Mouse (Mus musculus): ENCODE measurements around the gene Sf3a1. TPM values are rescaled to one million over a fixed set of nuclear protein-coding genes. Genes with fewer than 3 reads are reported as not detected.

Gene Sf3a1
- polyA plus RNA-seq, 1 experiment from 2014 or later, result 43.1 TPM

DNA sequence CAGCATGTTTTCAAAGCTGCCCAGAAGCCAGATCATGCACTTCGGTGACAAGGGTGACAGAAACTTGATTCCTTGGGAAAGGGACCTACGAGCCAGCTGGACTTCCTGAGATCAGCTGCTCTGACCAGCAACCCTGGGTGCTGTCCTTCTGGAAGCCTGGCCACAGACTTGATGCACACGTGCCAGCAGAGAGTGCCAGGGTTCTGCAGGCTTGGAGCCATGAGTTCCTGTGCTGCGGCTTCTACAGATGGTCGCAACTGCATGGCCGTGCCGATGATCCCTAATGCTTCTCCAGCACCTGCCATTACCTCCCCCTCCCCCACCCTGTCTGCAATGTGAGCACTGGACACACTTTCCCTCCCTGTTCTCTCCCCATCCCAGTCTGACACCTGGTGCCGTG, 68.3 kb downstream of the Sf3a1 start:
- Histone ChIP-seq H3K4me1 (replicated peaks) (peaks cover 9% of the 10 kb centered on the region), H3K9ac (no peak overlapping the region), H3K4me3 (no peak overlapping the region), H3K27ac (ENCODE audit: poor library complexity, severe bottlenecking) (no peak overlapping the region), H3K27me3 (replicated peaks) (0 out of 2 replicates have a peak, but pooled peaks cover 3% of the 10 kb centered on the region), H3K36me3 (no peaks in the 10 kb centered on the region), H3K9me3 (replicated peaks) (no peaks in the 10 kb centered on the region), H3K4me2 (no peak overlapping the region)
- no peak for ATAC-seq (ENCODE audit: insufficient number of reproducible peaks, low FRiP score)
- WGBS, result 40% methylated on average over 8 of the region's 8 CpGs

GRCm38 (mm10) chr11:4229841-4230240, 69.7 kb downstream of the Sf3a1 start:
- Histone ChIP-seq H3K27me3 (replicated peaks) (0 out of 2 replicates have a peak, but pooled peaks cover 3% of the 10 kb centered on the region), H3K4me3 (no peak overlapping the region), H3K27ac (ENCODE audit: poor library complexity, severe bottlenecking) (no peak overlapping the region), H3K4me1 (replicated peaks) (peaks cover 5% of the 10 kb centered on the region; the same call in 1 of the 2 replicates), H3K9me3 (replicated peaks) (no peaks in the 10 kb centered on the region), H3K9ac (no peak overlapping the region), H3K4me2 (no peak overlapping the region), H3K36me3 (no peaks in the 10 kb centered on the region)
- WGBS, result 52% methylated on average over 4 of the region's 4 CpGs
- no peak for ATAC-seq (ENCODE audit: insufficient number of reproducible peaks, low FRiP score)

GRCm38 (mm10) chr11:4231435-4231834, 71.3 kb downstream of the Sf3a1 start:
- Histone ChIP-seq H3K4me1 (replicated peaks) (peaks cover 12% of the 10 kb centered on the region), H3K36me3 (no peaks in the 10 kb centered on the region), H3K4me2 (no peak overlapping the region), H3K27me3 (replicated peaks) (0 out of 2 replicates have a peak, but pooled peaks cover 3% of the 10 kb centered on the region), H3K27ac (ENCODE audit: poor library complexity, severe bottlenecking) (no peak overlapping the region), H3K4me3 (no peak overlapping the region), H3K9ac (no peak overlapping the region), H3K9me3 (replicated peaks) (no peaks in the 10 kb centered on the region)
- no peak for ATAC-seq (ENCODE audit: insufficient number of reproducible peaks, low FRiP score)
- 89% methylated on average over 2 of the region's 2 CpGs for WGBS

Small RNA genes within 50 kb of the gene (microRNA-seq; reads per million reads assigned to microRNA genes)
- 3.1 reads per million, percentile 8 among the genes with 10 or more reads in this experiment for gene Mir3060

Other genes starting within 250 kb of the Sf3a1 start
- 6.2 and 6.3 TPM in 2 replicates for gene Slc35e4, start 245.7 kb upstream of the Sf3a1 start, polyA plus RNA-seq (2016; fragmentation: Nextera tagmentation; extraction: Ambion mirVana)
- gene Tcn2, start 228.2 kb upstream of the Sf3a1 start, polyA plus RNA-seq (2016; fragmentation: Nextera tagmentation; extraction: Ambion mirVana), result 73.3 and 74.2 TPM in 2 replicates
- gene Pes1, start 196.4 kb upstream of the Sf3a1 start, polyA plus RNA-seq (2016; fragmentation: Nextera tagmentation; extraction: Ambion mirVana), result 57.1 and 63.3 TPM in 2 replicates
- 0.22 TPM in 1 of 2 replicates, not detected in the other for gene 4930556J24Rik, start 183.6 kb upstream of the Sf3a1 start, polyA plus RNA-seq (2016; fragmentation: Nextera tagmentation; extraction: Ambion mirVana)
- gene Gal3st1, start 176.7 kb upstream of the Sf3a1 start, polyA plus RNA-seq (2016; fragmentation: Nextera tagmentation; extraction: Ambion mirVana), result 0.19 and 0.32 TPM in 2 replicates
- gene Sec14l4, start 128.9 kb upstream of the Sf3a1 start, polyA plus RNA-seq (2016; fragmentation: Nextera tagmentation; extraction: Ambion mirVana), result not detected in 2 replicates
- not detected in 2 replicates for gene Sec14l3, start 95.5 kb upstream of the Sf3a1 start, polyA plus RNA-seq (2016; fragmentation: Nextera tagmentation; extraction: Ambion mirVana)
- gene Mtfp1, start 64.9 kb upstream of the Sf3a1 start, polyA plus RNA-seq (2016; fragmentation: Nextera tagmentation; extraction: Ambion mirVana), result 18.6 and 21.2 TPM in 2 replicates
- gene Sec14l2, start 36.9 kb upstream of the Sf3a1 start, polyA plus RNA-seq (2016; fragmentation: Nextera tagmentation; extraction: Ambion mirVana), result 0.86 and 1.1 TPM in 2 replicates
- gene Rnf215, start 25.1 kb upstream of the Sf3a1 start, polyA plus RNA-seq (2016; fragmentation: Nextera tagmentation; extraction: Ambion mirVana), result 21.4 and 22.0 TPM in 2 replicates
- gene Ccdc157, start 57 bp upstream of the Sf3a1 start, polyA plus RNA-seq (2016; fragmentation: Nextera tagmentation; extraction: Ambion mirVana), result 4.7 and 5.5 TPM in 2 replicates
- gene Tbc1d10a, start 26.4 kb downstream of the Sf3a1 start, polyA plus RNA-seq (2016; fragmentation: Nextera tagmentation; extraction: Ambion mirVana), result 15.6 TPM in 2 replicates
- gene Castor1, start 57.9 kb downstream of the Sf3a1 start, polyA plus RNA-seq (2016; fragmentation: Nextera tagmentation; extraction: Ambion mirVana), result 3.4 and 3.8 TPM in 2 replicates
- gene Osm, start 76.1 kb downstream of the Sf3a1 start, polyA plus RNA-seq (2016; fragmentation: Nextera tagmentation; extraction: Ambion mirVana), result not detected in 2 replicates
- gene Lif, start 97.2 kb downstream of the Sf3a1 start, polyA plus RNA-seq (2016; fragmentation: Nextera tagmentation; extraction: Ambion mirVana), result 0.24 and 0.63 TPM in 2 replicates